In genomic region chr4:127365433-127365832, GRCm38 (mm10) we compare ENCODE assay signal across 14 mouse cellular contexts. TPM values are rescaled to one million over a fixed set of nuclear protein-coding genes. Genes with fewer than 3 reads are reported as not detected.
A peak's percentile ranks its signal among the peaks of the same experiment; 100 is the strongest.
DNase-seq lines count a peak whose midpoint lies in the region; ATAC-seq and TF ChIP-seq lines count a peak whose summit lies in the region.
"Had no signal": no experiment of that assay in that cellular context is flagged by ENCODE, and none has a peak within 500 bp of the region (broad histone marks: within the 10 kb centered on the region; RNA-seq: fewer than 3 reads in every experiment).

No protein-coding gene starts in this region.

- no peak overlapping the region for H3K9ac ChIP-seq in heart, embryonic 11.5 days (ENCODE audit: low read depth, low read length)
- 0 out of 2 replicates have a peak overlapping the region, but pooled peaks have one; percentile 11 for H3K9ac ChIP-seq in neural tube, embryonic 11.5 days (ENCODE audit: low read length)
- H3K9ac ChIP-seq in limb, embryonic 15.5 days, result no peak overlapping the region
- H3K9ac ChIP-seq in intestine, postnatal 0 days (ENCODE audit: low read depth, low read length), result no peak overlapping the region

- H3K27me3 ChIP-seq in heart, embryonic 11.5 days (ENCODE audit: control insufficient read depth, insufficient read depth, low read length), result no peaks in the 10 kb centered on the region; the same call in 1 of the 2 replicates
- no peaks in the 10 kb centered on the region for H3K27me3 ChIP-seq in neural tube, embryonic 11.5 days (ENCODE audit: control insufficient read depth, insufficient read depth, low read length)
- 0 out of 2 replicates have a peak, but pooled peaks cover 2% of the 10 kb centered on the region for H3K27me3 ChIP-seq in limb, embryonic 15.5 days
- H3K27me3 ChIP-seq in intestine, postnatal 0 days (replicated peaks; ENCODE audit: control insufficient read depth, insufficient read depth, low read length), result no peaks in the 10 kb centered on the region

- H3K27ac ChIP-seq in heart, embryonic 11.5 days (ENCODE audit: low read depth, low read length), result no peak overlapping the region
- H3K27ac ChIP-seq in neural tube, embryonic 11.5 days (ENCODE audit: low read depth, low read length), result 0 out of 2 replicates have a peak overlapping the region, but pooled peaks have one; percentile 27
- H3K27ac ChIP-seq in limb, embryonic 15.5 days, result no peak overlapping the region
- no peak overlapping the region for H3K27ac ChIP-seq in intestine, postnatal 0 days (ENCODE audit: low read depth, low read length)

- no peak for TF ChIP-seq CTCF in intestine, postnatal 0 days (IDR thresholded peaks at IDR 0.05; ENCODE audit: low read depth)

- ATAC-seq in heart, embryonic 11.5 days (replicated peaks; ENCODE audit: insufficient number of reproducible peaks, low FRiP score, low TSS enrichment), result 0 out of 2 replicates have a peak, but pooled peaks have one; percentile 20
- no peak; the same call in 1 of the 2 replicates for ATAC-seq in neural tube, embryonic 11.5 days (ENCODE audit: insufficient read depth, low FRiP score, low TSS enrichment)
- ATAC-seq in limb, embryonic 15.5 days (ENCODE audit: insufficient number of reproducible peaks, low FRiP score, low TSS enrichment, low read depth), result 0 out of 2 replicates have a peak, but pooled peaks have one; percentile 15
- ATAC-seq in intestine, postnatal 0 days, result no peak

- WGBS in heart, embryonic 11.5 days (ENCODE audit: insufficient replicate concordance), result 18% methylated on average over 5 of the region's 5 CpGs
- 23% methylated on average over 5 of the region's 5 CpGs for WGBS in neural tube, embryonic 11.5 days
- 7% methylated on average over 5 of the region's 5 CpGs for WGBS in limb, embryonic 15.5 days
- WGBS in intestine, postnatal 0 days, result 41% methylated on average over 5 of the region's 5 CpGs

- H3K4me2 ChIP-seq in heart, embryonic 11.5 days, result peak overlapping the region; percentile 14; the same call in 1 of the 2 replicates
- no peak overlapping the region for H3K4me2 ChIP-seq in neural tube, embryonic 11.5 days (ENCODE audit: low read depth)
- H3K4me2 ChIP-seq in limb, embryonic 15.5 days, result no peak overlapping the region
- H3K4me2 ChIP-seq in intestine, postnatal 0 days (replicated peaks; ENCODE audit: low read depth), result no peak overlapping the region
- H3K4me2 ChIP-seq: liver, embryonic 11.5 days had no signal

- no peaks in the 10 kb centered on the region for H3K36me3 ChIP-seq in heart, embryonic 11.5 days (ENCODE audit: control insufficient read depth, insufficient read depth, low read length)
- H3K36me3 ChIP-seq in neural tube, embryonic 11.5 days (ENCODE audit: control insufficient read depth, insufficient read depth, low read length), result no peaks in the 10 kb centered on the region
- H3K36me3 ChIP-seq in limb, embryonic 15.5 days, result no peaks in the 10 kb centered on the region
- no peaks in the 10 kb centered on the region for H3K36me3 ChIP-seq in intestine, postnatal 0 days (ENCODE audit: control insufficient read depth, insufficient read depth)

- H3K4me3 ChIP-seq in heart, embryonic 11.5 days (ENCODE audit: low read depth, low read length), result no peak overlapping the region
- no peak overlapping the region for H3K4me3 ChIP-seq in neural tube, embryonic 11.5 days (ENCODE audit: low read depth, low read length)
- no peak overlapping the region for H3K4me3 ChIP-seq in limb, embryonic 15.5 days
- H3K4me3 ChIP-seq in intestine, postnatal 0 days (ENCODE audit: low read depth, low read length), result no peak overlapping the region
- H3K4me3 ChIP-seq: megakaryocyte, embryonic 14.5 days had no signal

- H3K4me1 ChIP-seq in heart, embryonic 11.5 days (ENCODE audit: control insufficient read depth, insufficient read depth, low read length), result peaks cover 13% of the 10 kb centered on the region
- peaks cover 6% of the 10 kb centered on the region; the same call in 1 of the 2 replicates for H3K4me1 ChIP-seq in neural tube, embryonic 11.5 days (ENCODE audit: control insufficient read depth, insufficient read depth, low read length)
- peaks cover 14% of the 10 kb centered on the region for H3K4me1 ChIP-seq in limb, embryonic 15.5 days
- no peaks in the 10 kb centered on the region for H3K4me1 ChIP-seq in intestine, postnatal 0 days (replicated peaks; ENCODE audit: control insufficient read depth, insufficient read depth, low read length)

- no peak for DNase-seq in heart, adult 18-20 months
- DNase-seq in neural tube, embryonic 11.5 days (ENCODE audit: low spot score), result peak; percentile 21
- no peak for DNase-seq in neural tube, embryonic 10.5 days (ENCODE audit: extremely low spot score, low spot score)
- no peak for DNase-seq in urinary bladder, postnatal 14 days (ENCODE audit: low spot score)
- DNase-seq in thymus, adult 18-20 months, result no peak
- DNase-seq: adrenal gland, postnatal 10 days; heart, adult 11 months; kidney, adult 11 months had no signal

- H3K9me3 ChIP-seq in heart, embryonic 11.5 days (replicated peaks; ENCODE audit: control insufficient read depth, low read length), result no peaks in the 10 kb centered on the region
- no peaks in the 10 kb centered on the region for H3K9me3 ChIP-seq in neural tube, embryonic 11.5 days (ENCODE audit: control insufficient read depth, low read length)
- no peaks in the 10 kb centered on the region for H3K9me3 ChIP-seq in limb, embryonic 15.5 days
- H3K9me3 ChIP-seq in intestine, postnatal 0 days (ENCODE audit: control insufficient read depth), result no peaks in the 10 kb centered on the region
- H3K9me3 ChIP-seq: megakaryocyte, embryonic 14.5 days had no signal

RNA-seq across cellular contexts. Expression of gene Gjb5, which starts 7.5 kb away (rescaled TPM):
- polyA plus RNA-seq in heart, embryonic 11.5 days (2014; fragmentation: Nextera tagmentation; extraction: Ambion mirVana), result 0.45 and 0.70 TPM in 2 replicates
- under 1 TPM; 0.40 to 0.49 TPM for total RNA-seq in heart, adult 18-20 months (2021)
- 1.2 and 1.4 TPM in 2 replicates for polyA plus RNA-seq in neural tube, embryonic 11.5 days (2014; fragmentation: Nextera tagmentation; extraction: Ambion mirVana)
- polyA plus RNA-seq in limb, embryonic 15.5 days (2015; fragmentation: Nextera tagmentation; extraction: Ambion mirVana), result 3.8 and 4.2 TPM in 2 replicates
- 1.3 and 1.6 TPM in 2 replicates for polyA plus RNA-seq in intestine, postnatal 0 days (2015; fragmentation: Nextera tagmentation; extraction: Ambion mirVana)

RNA-seq across cellular contexts. Expression of gene Gjb4, which starts 11.6 kb away (rescaled TPM):
- polyA plus RNA-seq in heart, embryonic 11.5 days (2014; fragmentation: Nextera tagmentation; extraction: Ambion mirVana), result not detected in 2 replicates
- total RNA-seq in heart, adult 18-20 months (2021), result not detected
- polyA plus RNA-seq in neural tube, embryonic 11.5 days (2014; fragmentation: Nextera tagmentation; extraction: Ambion mirVana), result not detected in 2 replicates
- 3.6 and 4.6 TPM in 2 replicates for polyA plus RNA-seq in limb, embryonic 15.5 days (2015; fragmentation: Nextera tagmentation; extraction: Ambion mirVana)
- polyA plus RNA-seq in intestine, postnatal 0 days (2015; fragmentation: Nextera tagmentation; extraction: Ambion mirVana), result 0.13 and 0.26 TPM in 2 replicates
- total RNA-seq: adrenal gland, postnatal 10 days had no signal
- polyA plus RNA-seq: liver, embryonic 11.5 days; thymus, postnatal 0 days had no signal

RNA-seq across cellular contexts. Expression of gene Gjb3, which starts 34.8 kb away (rescaled TPM):
- 0.16 and 0.41 TPM in 2 replicates for polyA plus RNA-seq in heart, embryonic 11.5 days (2014; fragmentation: Nextera tagmentation; extraction: Ambion mirVana)
- under 1 TPM; 0.15 to 0.23 TPM for total RNA-seq in heart, adult 18-20 months (2021)
- polyA plus RNA-seq in neural tube, embryonic 11.5 days (2014; fragmentation: Nextera tagmentation; extraction: Ambion mirVana), result 2.4 and 2.5 TPM in 2 replicates
- 20.8 and 23.1 TPM in 2 replicates for polyA plus RNA-seq in limb, embryonic 15.5 days (2015; fragmentation: Nextera tagmentation; extraction: Ambion mirVana)
- 0.68 and 1.3 TPM in 2 replicates for polyA plus RNA-seq in intestine, postnatal 0 days (2015; fragmentation: Nextera tagmentation; extraction: Ambion mirVana)

RNA-seq across cellular contexts. Expression of gene Gja4, which starts 51.6 kb away (rescaled TPM):
- polyA plus RNA-seq in heart, embryonic 11.5 days (2014; fragmentation: Nextera tagmentation; extraction: Ambion mirVana), result 40.6 and 41.5 TPM in 2 replicates
- 1 to 10 TPM; 7.2 to 7.8 TPM for total RNA-seq in heart, adult 18-20 months (2021)
- polyA plus RNA-seq in neural tube, embryonic 11.5 days (2014; fragmentation: Nextera tagmentation; extraction: Ambion mirVana), result 16.6 and 20.3 TPM in 2 replicates
- 16.7 and 23.5 TPM in 2 replicates for polyA plus RNA-seq in limb, embryonic 15.5 days (2015; fragmentation: Nextera tagmentation; extraction: Ambion mirVana)
- polyA plus RNA-seq in intestine, postnatal 0 days (2015; fragmentation: Nextera tagmentation; extraction: Ambion mirVana), result 11.4 and 13.8 TPM in 2 replicates

Comparison
In these comparisons a context has a peak if more than half of its experiments do, and no peak if none do; other contexts are left out.
1. ATAC-seq: peak in heart, embryonic 11.5 days (single experiment) and limb, embryonic 15.5 days (single experiment); none in neural tube, embryonic 11.5 days (single experiment) and intestine, postnatal 0 days (single experiment).